Mouse (Mus musculus) heart, embryonic 13.5 days (tissue): ENCODE results near the gene St3gal3. TPM values are rescaled to one million over a fixed set of nuclear protein-coding genes. Genes with fewer than 3 reads are reported as not detected.
A peak's percentile ranks its signal among the peaks of the same experiment; 100 is the strongest.

Experiments
- ATAC-seq: fragments of 200-750 bp; cut with Nextera tagmentation; 2 replicates; pipeline ENCODE4 v1.8.0; 2017; ENCODE audit warnings: moderate TSS enrichment; ENCODE audit not compliant: insufficient number of reproducible peaks, low FRiP score, low TSS enrichment; ENCODE audit errors: extremely low read depth
- H3K27ac ChIP-seq: fragments of 300-500 bp; sonication (generic); replicated peaks from 2 replicates; pipeline ENCODE4 v1.5.1; 2015; ENCODE audit warnings: moderate library complexity, mild to moderate bottlenecking, inconsistent platforms
- H3K27me3 ChIP-seq: fragments of 300-500 bp; sonication (generic); replicated peaks from 2 replicates; pipeline ENCODE4 v1.6.1; 2015; ENCODE audit warnings: mild to moderate bottlenecking, inconsistent platforms
- H3K36me3 ChIP-seq: fragments of 300-500 bp; sonication (generic); 2 replicates; pipeline ENCODE4 v1.6.1; 2015; ENCODE audit warnings: mild to moderate bottlenecking, inconsistent platforms
- H3K4me1 ChIP-seq: fragments of 300-500 bp; sonication (generic); 2 replicates; pipeline ENCODE4 v1.6.1; 2015; ENCODE audit warnings: inconsistent platforms
- H3K4me2 ChIP-seq: fragments of 300-500 bp; sonication (generic); 2 replicates; pipeline ENCODE4 v1.6.1; 2015; ENCODE audit warnings: inconsistent platforms, mild to moderate bottlenecking, moderate library complexity
- H3K4me3 ChIP-seq: fragments of 300-500 bp; sonication (generic); 2 replicates; pipeline ENCODE4 v1.5.1; 2015; ENCODE audit warnings: moderate library complexity, mild to moderate bottlenecking, inconsistent platforms
- H3K9ac ChIP-seq: fragments of 300-500 bp; sonication (generic); 2 replicates; pipeline ENCODE4 v1.6.1; 2015; ENCODE audit warnings: inconsistent platforms, mild to moderate bottlenecking, moderate library complexity
- H3K9me3 ChIP-seq: fragments of 300-500 bp; sonication (generic); 2 replicates; pipeline ENCODE4 v1.6.1; 2016; ENCODE audit warnings: inconsistent platforms
- WGBS: fragments of 180-500 bp; shearing (Covaris S2); methylation state at CpG from one replicate; pipeline ENCODE4 v1.1.7; 2015; ENCODE audit warnings: mixed read lengths; 5-methylcytosine and 5-hydroxymethylcytosine counted together
- polyA plus RNA-seq: library from polyadenylated mRNA; unstranded; fragments of >200 nt; fragmentation: Nextera tagmentation; extraction: Ambion mirVana; gene quantifications from 2 replicates; pipeline ENCODE4 v1.2.1, GENCODE M21; 2015

The St3gal3 gene
- polyA plus RNA-seq, 1 experiment from 2014 or later: 7.0 TPM

GRCm38 (mm10) chr4:117995461-117995860 is 139.3 kb downstream of the St3gal3 start:
- Histone ChIP-seq H3K9me3 (no peaks in the 10 kb centered on the region), H3K27ac (no peak overlapping the region), H3K36me3 (no peaks in the 10 kb centered on the region), H3K4me1 (peaks cover 40% of the 10 kb centered on the region), H3K4me2 (no peak overlapping the region), H3K9ac (no peak overlapping the region), H3K4me3 (no peak overlapping the region), H3K27me3 (no peaks in the 10 kb centered on the region)
- no peak for ATAC-seq
- 92% methylated on average over 1 of the region's 1 CpGs for WGBS

GRCm38 (mm10) chr4:117993421-117993820 is 141.3 kb downstream of the St3gal3 start:
- no peaks in the 10 kb centered on the region for H3K36me3 ChIP-seq
- H3K4me3 ChIP-seq: no peak overlapping the region
- no peak overlapping the region for H3K9ac ChIP-seq
- peaks cover 24% of the 10 kb centered on the region for H3K4me1 ChIP-seq
- WGBS: 73% methylated on average over 2 of the region's 2 CpGs
- H3K4me2 ChIP-seq: no peak overlapping the region
- no peaks in the 10 kb centered on the region for H3K9me3 ChIP-seq
- H3K27me3 ChIP-seq: no peaks in the 10 kb centered on the region
- H3K27ac ChIP-seq: no peak overlapping the region
- no peak for ATAC-seq

- Histone ChIP-seq H3K4me2 (no peak overlapping the region), H3K36me3 (no peaks in the 10 kb centered on the region), H3K9ac (no peak overlapping the region), H3K4me3 (no peak overlapping the region), H3K4me1 (peaks cover 24% of the 10 kb centered on the region), H3K27me3 (no peaks in the 10 kb centered on the region), H3K27ac (no peak overlapping the region), H3K9me3 (no peaks in the 10 kb centered on the region)
- ATAC-seq: no peak
- WGBS: 65% methylated on average over 7 of the region's 7 CpGs
Measured at GRCm38 (mm10) chr4:117992872-117993271, 141.8 kb downstream of the St3gal3 start.

- Histone ChIP-seq H3K27me3 (no peaks in the 10 kb centered on the region), H3K9ac (no peak overlapping the region), H3K4me2 (no peak overlapping the region), H3K4me1 (peaks cover 22% of the 10 kb centered on the region), H3K36me3 (no peaks in the 10 kb centered on the region), H3K27ac (no peak overlapping the region), H3K4me3 (no peak overlapping the region), H3K9me3 (no peaks in the 10 kb centered on the region)
- 90% methylated on average over 3 of the region's 3 CpGs for WGBS
- no peak for ATAC-seq
Measured at GRCm38 (mm10) chr4:117992036-117992435, 142.7 kb downstream of the St3gal3 start.

GRCm38 (mm10) chr4:117991055-117991627 is 143.6 kb downstream of the St3gal3 start:
- Histone ChIP-seq H3K4me2 (no peak overlapping the region), H3K36me3 (no peaks in the 10 kb centered on the region), H3K4me3 (no peak overlapping the region), H3K27me3 (no peaks in the 10 kb centered on the region), H3K27ac (no peak overlapping the region), H3K9ac (no peak overlapping the region), H3K4me1 (peaks cover 26% of the 10 kb centered on the region), H3K9me3 (no peaks in the 10 kb centered on the region)
- ATAC-seq: no peak
- 87% methylated on average over 8 of the region's 8 CpGs for WGBS

- H3K4me3 ChIP-seq: no peak overlapping the region
- no peak overlapping the region for H3K27ac ChIP-seq
- no peaks in the 10 kb centered on the region for H3K9me3 ChIP-seq
- WGBS: 60% methylated on average over 3 of the region's 3 CpGs
- H3K9ac ChIP-seq: no peak overlapping the region
- no peak overlapping the region for H3K4me2 ChIP-seq
- no peaks in the 10 kb centered on the region for H3K27me3 ChIP-seq
- peaks cover 30% of the 10 kb centered on the region for H3K4me1 ChIP-seq
- no peak for ATAC-seq
- no peaks in the 10 kb centered on the region for H3K36me3 ChIP-seq
Measured at GRCm38 (mm10) chr4:117990571-117990970, 144.1 kb downstream of the St3gal3 start.

- no peaks in the 10 kb centered on the region for H3K27me3 ChIP-seq
- peaks cover 38% of the 10 kb centered on the region for H3K4me1 ChIP-seq
- no peaks in the 10 kb centered on the region for H3K36me3 ChIP-seq
- H3K9me3 ChIP-seq: no peaks in the 10 kb centered on the region
- no peak overlapping the region for H3K4me2 ChIP-seq
- no peak overlapping the region for H3K9ac ChIP-seq
- 88% methylated on average over 12 of the region's 12 CpGs for WGBS
- H3K27ac ChIP-seq: no peak overlapping the region
- no peak overlapping the region for H3K4me3 ChIP-seq
- no peak for ATAC-seq
Measured at GRCm38 (mm10) chr4:117989801-117990200, 144.9 kb downstream of the St3gal3 start.

GRCm38 (mm10) chr4:117986766-117987165 is 147.9 kb downstream of the St3gal3 start:
- Histone ChIP-seq H3K27ac (peak overlapping the region; percentile 81), H3K9ac (0 out of 2 replicates have a peak overlapping the region, but pooled peaks have one; percentile 50), H3K9me3 (no peaks in the 10 kb centered on the region), H3K4me2 (peak overlapping the region; percentile 53), H3K4me3 (0 out of 2 replicates have a peak overlapping the region, but pooled peaks have one; percentile 4), H3K4me1 (peaks cover 63% of the 10 kb centered on the region), H3K36me3 (no peaks in the 10 kb centered on the region), H3K27me3 (no peaks in the 10 kb centered on the region)
- ATAC-seq: no peak
- 21% methylated on average over 8 of the region's 8 CpGs for WGBS

GRCm38 (mm10) chr4:117984993-117985587 is 149.6 kb downstream of the St3gal3 start:
- H3K9me3 ChIP-seq: no peaks in the 10 kb centered on the region
- H3K9ac ChIP-seq: peak overlapping the region; percentile 66
- H3K4me1 ChIP-seq: peaks cover 60% of the 10 kb centered on the region
- H3K27me3 ChIP-seq: no peaks in the 10 kb centered on the region
- H3K36me3 ChIP-seq: no peaks in the 10 kb centered on the region
- H3K4me2 ChIP-seq: peak overlapping the region; percentile 28; the same call in 1 of the 2 replicates
- peak overlapping the region; percentile 92 for H3K27ac ChIP-seq
- no peak overlapping the region for H3K4me3 ChIP-seq
- ATAC-seq: no peak
- 46% methylated on average over 8 of the region's 8 CpGs for WGBS

GRCm38 (mm10) chr4:117984206-117984605 is 150.5 kb downstream of the St3gal3 start:
- 86% methylated on average over 3 of the region's 3 CpGs for WGBS
- Histone ChIP-seq H3K4me3 (no peak overlapping the region), H3K4me2 (no peak overlapping the region), H3K27ac (no peak overlapping the region), H3K4me1 (peaks cover 60% of the 10 kb centered on the region), H3K9ac (no peak overlapping the region), H3K27me3 (no peaks in the 10 kb centered on the region), H3K9me3 (no peaks in the 10 kb centered on the region), H3K36me3 (no peaks in the 10 kb centered on the region)
- no peak for ATAC-seq

GRCm38 (mm10) chr4:117982706-117983105 is 152.0 kb downstream of the St3gal3 start:
- WGBS: 41% methylated on average over 7 of the region's 7 CpGs
- Histone ChIP-seq H3K9me3 (no peaks in the 10 kb centered on the region), H3K4me2 (no peak overlapping the region), H3K4me3 (no peak overlapping the region), H3K36me3 (no peaks in the 10 kb centered on the region), H3K27ac (peak overlapping the region; percentile 20; the same call in 1 of the 2 replicates), H3K4me1 (peaks cover 62% of the 10 kb centered on the region), H3K9ac (peak overlapping the region; percentile 9; the same call in 1 of the 2 replicates), H3K27me3 (no peaks in the 10 kb centered on the region)
- ATAC-seq: no peak

- no peak overlapping the region for H3K4me3 ChIP-seq
- 78% methylated on average over 4 of the region's 5 CpGs for WGBS
- no peaks in the 10 kb centered on the region for H3K36me3 ChIP-seq
- no peaks in the 10 kb centered on the region for H3K9me3 ChIP-seq
- ATAC-seq: no peak
- H3K4me2 ChIP-seq: no peak overlapping the region
- H3K27ac ChIP-seq: no peak overlapping the region
- no peak overlapping the region for H3K9ac ChIP-seq
- H3K4me1 ChIP-seq: peaks cover 64% of the 10 kb centered on the region
- no peaks in the 10 kb centered on the region for H3K27me3 ChIP-seq
Measured at GRCm38 (mm10) chr4:117981518-117981917, 153.2 kb downstream of the St3gal3 start.
